In genomic region chr11:79080965-79081891, GRCm38 (mm10) we compare ENCODE assay signal across 10 mouse cellular contexts.
A peak's percentile ranks its signal among the peaks of the same experiment; 100 is the strongest.
DNase-seq lines count a peak whose midpoint lies in the region; ATAC-seq and TF ChIP-seq lines count a peak whose summit lies in the region.
"Had no signal": no experiment of that assay in that cellular context is flagged by ENCODE, and none has a peak within 500 bp of the region (broad histone marks: within the 10 kb centered on the region; RNA-seq: fewer than 3 reads in every experiment).

No protein-coding gene starts in this region.

- peaks cover 40% of the 10 kb centered on the region for H3K4me1 ChIP-seq in heart, adult 2 months (ENCODE audit: control insufficient read depth, insufficient read depth, low read length)
- peaks cover 64% of the 10 kb centered on the region for H3K4me1 ChIP-seq in heart, embryonic 11.5 days (ENCODE audit: control insufficient read depth, insufficient read depth, low read length)
- H3K4me1 ChIP-seq in embryonic facial prominence, embryonic 10.5 days = peaks cover 32% of the 10 kb centered on the region
- H3K4me1 ChIP-seq in intestine, embryonic 16.5 days (ENCODE audit: control insufficient read depth, insufficient read depth, low read length) = peaks cover 35% of the 10 kb centered on the region

- H3K27ac ChIP-seq in heart, adult 2 months = peak overlapping the region; percentile 68
- no peak overlapping the region for H3K27ac ChIP-seq in heart, embryonic 11.5 days (ENCODE audit: low read depth, low read length)
- peak overlapping the region; percentile 24 for H3K27ac ChIP-seq in embryonic facial prominence, embryonic 10.5 days (replicated peaks)
- peak overlapping the region; percentile 68 for H3K27ac ChIP-seq in intestine, embryonic 16.5 days (ENCODE audit: low read length)
- H3K27ac ChIP-seq: limb, embryonic 15.5 days had no signal

- H3K27me3 ChIP-seq in heart, adult 2 months (ENCODE audit: control insufficient read depth, insufficient read depth, low read length) = no peaks in the 10 kb centered on the region
- H3K27me3 ChIP-seq in heart, embryonic 11.5 days (ENCODE audit: control insufficient read depth, insufficient read depth, low read length) = no peaks in the 10 kb centered on the region
- H3K27me3 ChIP-seq in embryonic facial prominence, embryonic 10.5 days (replicated peaks; ENCODE audit: low read depth, poor library complexity, severe bottlenecking) = no peaks in the 10 kb centered on the region
- no peaks in the 10 kb centered on the region for H3K27me3 ChIP-seq in intestine, embryonic 16.5 days (replicated peaks; ENCODE audit: control insufficient read depth, insufficient read depth, low read length)
- H3K27me3 ChIP-seq: CH12.LX; limb, embryonic 15.5 days had no signal

- no peak for TF ChIP-seq CTCF in heart, adult 2 months (IDR thresholded peaks at IDR 0.05)

- ATAC-seq in heart, embryonic 11.5 days (replicated peaks; ENCODE audit: insufficient number of reproducible peaks, low FRiP score, low TSS enrichment) = no peak
- ATAC-seq in intestine, embryonic 16.5 days = peak; percentile 39; the same call in 1 of the 2 replicates

- H3K4me2 ChIP-seq in heart, embryonic 11.5 days = no peak overlapping the region
- H3K4me2 ChIP-seq in intestine, embryonic 16.5 days (ENCODE audit: low read depth, low read length) = no peak overlapping the region
- H3K4me2 ChIP-seq: limb, embryonic 15.5 days had no signal

- no peaks in the 10 kb centered on the region for H3K36me3 ChIP-seq in heart, adult 2 months (ENCODE audit: control insufficient read depth, insufficient read depth, low read length)
- H3K36me3 ChIP-seq in heart, embryonic 11.5 days (ENCODE audit: control insufficient read depth, insufficient read depth, low read length) = no peaks in the 10 kb centered on the region
- H3K36me3 ChIP-seq in embryonic facial prominence, embryonic 10.5 days (replicated peaks) = no peaks in the 10 kb centered on the region
- no peaks in the 10 kb centered on the region for H3K36me3 ChIP-seq in intestine, embryonic 16.5 days (ENCODE audit: control insufficient read depth, insufficient read depth, low read length)
- H3K36me3 ChIP-seq: limb, embryonic 15.5 days had no signal

- intact Hi-C loops in heart, adult 2 months (cut with DNase I) = no loop called here

- H3K9ac ChIP-seq in heart, adult 2 months (ENCODE audit: low read depth, low read length) = no peak overlapping the region
- H3K9ac ChIP-seq in heart, embryonic 11.5 days (ENCODE audit: low read depth, low read length) = no peak overlapping the region
- H3K9ac ChIP-seq in intestine, embryonic 16.5 days (ENCODE audit: low read depth, low read length) = no peak overlapping the region
- H3K9ac ChIP-seq: limb, embryonic 15.5 days had no signal

- TF ChIP-seq POLR2A in heart, adult 2 months (IDR thresholded peaks at IDR 0.05; ENCODE audit: insufficient read depth, low read depth, low read length) = no peak

- no peak overlapping the region for H3K4me3 ChIP-seq in heart, adult 2 months
- H3K4me3 ChIP-seq in heart, embryonic 11.5 days (ENCODE audit: low read depth, low read length) = no peak overlapping the region
- H3K4me3 ChIP-seq in embryonic facial prominence, embryonic 10.5 days = no peak overlapping the region
- no peak overlapping the region for H3K4me3 ChIP-seq in intestine, embryonic 16.5 days (ENCODE audit: low read length)
- H3K4me3 ChIP-seq: limb, embryonic 15.5 days had no signal

- 0 out of 2 replicates have a peak, but pooled peaks cover 1% of the 10 kb centered on the region for H3K79me2 ChIP-seq in heart, adult 2 months (replicated peaks; ENCODE audit: control insufficient read depth, insufficient read depth, low read length)

- WGBS in heart, adult 2 months = 60% methylated on average over 16 of the region's 16 CpGs
- WGBS in heart, embryonic 11.5 days (ENCODE audit: insufficient replicate concordance) = 58% methylated on average over 16 of the region's 16 CpGs
- WGBS in embryonic facial prominence, embryonic 10.5 days = 74% methylated on average over 16 of the region's 16 CpGs
- 53% methylated on average over 16 of the region's 16 CpGs for WGBS in intestine, embryonic 16.5 days

- peak; percentile 79 to 83 for DNase-seq in heart, adult 2 months
- no peak for DNase-seq in embryonic facial prominence, embryonic 10.5 days (ENCODE audit: low spot score)
- DNase-seq in lung, postnatal 4 days = peak; percentile 67 to 86
- DNase-seq in embryo, embryonic 10 days (ENCODE audit: low spot score) = no peak
- no peak for DNase-seq in thymus, postnatal 14 days
- DNase-seq in cerebellum, postnatal 14 days = no peak

- TF ChIP-seq EP300 in heart, adult 2 months (IDR thresholded peaks at IDR 0.05; ENCODE audit: insufficient read depth, low read depth, low read length) = 0 out of 2 replicates have a peak, but pooled peaks have one; percentile 22

- no peaks in the 10 kb centered on the region for H3K9me3 ChIP-seq in heart, embryonic 11.5 days (replicated peaks; ENCODE audit: control insufficient read depth, low read length)
- no peaks in the 10 kb centered on the region for H3K9me3 ChIP-seq in embryonic facial prominence, embryonic 10.5 days
- no peaks in the 10 kb centered on the region for H3K9me3 ChIP-seq in intestine, embryonic 16.5 days (ENCODE audit: control insufficient read depth, low read length)
- H3K9me3 ChIP-seq: limb, embryonic 15.5 days had no signal

Comparison
In these comparisons a context has a peak if more than half of its experiments do, and no peak if none do; other contexts are left out.
1. DNase-seq: peak in heart, adult 2 months (2 of 2) and lung, postnatal 4 days (2 of 2); none in embryonic facial prominence, embryonic 10.5 days (single experiment), embryo, embryonic 10 days (single experiment), thymus, postnatal 14 days (single experiment) and cerebellum, postnatal 14 days (0 of 2).